Mouse (Mus musculus) stomach, postnatal 0 days (tissue): Measurements from ENCODE around the gene Ace3. TPM values are rescaled to one million over a fixed set of nuclear protein-coding genes. Genes with fewer than 3 reads are reported as not detected.

Source experiments
- ATAC-seq: fragments of 200-750 bp; cut with Nextera tagmentation; 2 replicates; pipeline ENCODE4 v1.8.0; 2017; ENCODE audit not compliant: low FRiP score, low TSS enrichment
- DNase-seq: peaks from one replicate; pipeline ENCODE4 v3.0.0-alpha.2; 2016; ENCODE audit warnings: low spot score
- H3K27ac ChIP-seq: fragments of 300-500 bp; sonication (generic); replicated peaks from 2 replicates; pipeline ENCODE4 v1.5.1; 2014; ENCODE audit warnings: mild to moderate bottlenecking, control low read depth
- H3K27me3 ChIP-seq: fragments of 300-500 bp; sonication (generic); 2 replicates; pipeline ENCODE4 v1.6.1; 2014; ENCODE audit warnings: low read length; ENCODE audit not compliant: control insufficient read depth, insufficient read depth
- H3K36me3 ChIP-seq: fragments of 300-500 bp; sonication (generic); 2 replicates; pipeline ENCODE4 v1.6.1; 2014; ENCODE audit warnings: low read length, mixed read lengths; ENCODE audit not compliant: control insufficient read depth, insufficient read depth
- H3K4me1 ChIP-seq: fragments of 300-500 bp; sonication (generic); replicated peaks from 2 replicates; pipeline ENCODE4 v1.6.1; 2014; ENCODE audit warnings: antibody characterized with exemption; ENCODE audit not compliant: control insufficient read depth, insufficient read depth
- H3K4me2 ChIP-seq: fragments of 300-500 bp; sonication (generic); replicated peaks from 2 replicates; pipeline ENCODE4 v1.6.1; 2014; ENCODE audit warnings: low read depth, mild to moderate bottlenecking, control low read depth, moderate library complexity
- H3K4me3 ChIP-seq: fragments of 300-500 bp; sonication (generic); 2 replicates; pipeline ENCODE4 v1.5.1; 2014; ENCODE audit warnings: low read depth, low read length, control low read depth
- H3K9ac ChIP-seq: fragments of 300-500 bp; sonication (generic); 2 replicates; pipeline ENCODE4 v1.6.1; 2014; ENCODE audit warnings: mild to moderate bottlenecking, low read length, control low read depth, mixed read lengths
- H3K9me3 ChIP-seq: fragments of 300-500 bp; sonication (generic); 2 replicates; pipeline ENCODE4 v1.6.1; 2016; ENCODE audit warnings: low read length; ENCODE audit not compliant: control insufficient read depth
- CTCF ChIP-seq: IDR thresholded peaks from 2 replicates; pipeline ENCODE4 v1.5.1; 2016; ENCODE audit warnings: antibody characterized with exemption, low read depth, mild to moderate bottlenecking, moderate library complexity
- EP300 ChIP-seq: optimal IDR thresholded peaks from 2 replicates; pipeline ENCODE3; 2016; ENCODE audit warnings: antibody characterized with exemption
- WGBS: fragments of 180-500 bp; shearing (Covaris S2); extraction: QIAGEN DNeasy Blood & Tissue Kit; methylation state at CpG from one replicate; pipeline ENCODE4 v1.1.7; 2014; 5-methylcytosine and 5-hydroxymethylcytosine counted together
- polyA plus RNA-seq: library from polyadenylated mRNA; unstranded; fragments of >200 nt; fragmentation: Nextera tagmentation; extraction: Ambion mirVana; gene quantifications from 2 replicates; pipeline ENCODE4 v1.2.1, GENCODE M21; 2015

Ace3 gene
- polyA plus RNA-seq, 1 experiment from 2014 or later = not detected

- Histone ChIP-seq H3K4me3 (no peak overlapping the region), H3K9me3 (no peaks in the 10 kb centered on the region), H3K4me1 (0 out of 2 replicates have a peak, but pooled peaks cover 2% of the 10 kb centered on the region), H3K27ac (no peak overlapping the region), H3K27me3 (no peaks in the 10 kb centered on the region), H3K9ac (no peak overlapping the region), H3K4me2 (no peak overlapping the region), H3K36me3 (no peaks in the 10 kb centered on the region)
- DNase-seq (no peak), ATAC-seq (peak; percentile 27; the same call in 1 of the 2 replicates)
- 74% methylated on average over 1 of the region's 1 CpGs for WGBS
- no peak for TF ChIP-seq EP300
- no peak for TF ChIP-seq CTCF
Observed at GRCm38 (mm10) chr11:106004576-106004975, 10.1 kb downstream of the Ace3 start.

- Histone ChIP-seq H3K4me2 (no peak overlapping the region), H3K9me3 (no peaks in the 10 kb centered on the region), H3K4me3 (no peak overlapping the region), H3K27ac (no peak overlapping the region), H3K4me1 (0 out of 2 replicates have a peak, but pooled peaks cover 2% of the 10 kb centered on the region), H3K9ac (no peak overlapping the region), H3K36me3 (no peaks in the 10 kb centered on the region), H3K27me3 (no peaks in the 10 kb centered on the region)
- ATAC-seq (no peak), DNase-seq (no peak)
- 14% methylated on average over 5 of the region's 5 CpGs for WGBS
- no peak for TF ChIP-seq EP300
Observed at GRCm38 (mm10) chr11:106005970-106006369, 11.5 kb downstream of the Ace3 start.

DNA sequence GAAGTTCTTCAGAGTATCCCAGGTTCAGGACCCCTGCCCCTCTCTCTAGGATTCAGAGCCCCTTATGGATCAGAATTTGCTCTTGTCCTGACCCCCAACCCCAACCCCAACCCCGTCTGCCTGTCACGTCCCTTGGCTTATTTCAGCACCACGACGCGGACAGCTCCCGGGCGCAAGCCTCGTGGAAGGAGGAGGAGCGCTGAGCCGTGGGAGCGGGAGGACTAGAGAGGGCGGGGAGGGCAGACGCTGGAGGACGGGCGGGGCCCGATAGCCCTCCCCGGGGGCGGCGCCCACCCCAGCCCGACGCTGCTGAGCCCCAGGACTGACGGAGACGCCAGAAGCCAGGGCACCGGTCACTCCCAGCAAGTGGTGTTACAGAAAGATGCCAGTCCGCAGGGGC lies 13.3 kb downstream of the Ace3 start, which contains the start of gene Kcnh6:
Kcnh6 (plus strand) TSS at position 304 of the 400 bp plus-strand sequence.
- H3K4me3 ChIP-seq = peak within 1 kb of the TSS; percentile 20
- DNase-seq = peak; percentile 84
- no peak for TF ChIP-seq EP300

DNA sequence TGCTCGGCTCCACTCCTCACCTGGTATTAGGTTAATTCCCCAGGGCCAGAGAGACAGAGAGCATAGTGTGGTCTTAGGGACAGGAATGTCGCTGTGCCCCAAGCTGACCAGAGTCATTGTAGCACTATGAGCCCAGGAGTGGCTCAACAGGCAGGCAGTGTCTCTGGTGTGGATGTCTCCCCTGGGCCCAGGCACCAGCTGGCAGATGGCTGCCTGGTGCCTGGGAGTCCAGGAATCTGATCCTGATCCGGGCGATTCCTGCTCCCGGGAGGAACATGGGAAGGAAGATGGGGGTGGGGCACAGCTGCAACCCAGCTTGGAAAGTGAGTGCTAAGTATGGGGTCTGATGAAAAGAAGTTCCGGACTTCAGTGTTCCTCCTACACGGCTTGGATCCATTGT lies 18.2 kb downstream of the Ace3 start:
- Histone ChIP-seq H3K4me2 (no peak overlapping the region), H3K27me3 (no peaks in the 10 kb centered on the region), H3K27ac (no peak overlapping the region), H3K36me3 (no peaks in the 10 kb centered on the region), H3K4me1 (0 out of 2 replicates have a peak, but pooled peaks cover 2% of the 10 kb centered on the region), H3K9ac (no peak overlapping the region), H3K4me3 (no peak overlapping the region), H3K9me3 (no peaks in the 10 kb centered on the region)
- no peak for TF ChIP-seq CTCF
- no peak for TF ChIP-seq EP300
- WGBS = 54% methylated on average over 7 of the region's 7 CpGs
- no peak for DNase-seq
- ATAC-seq = no peak

More for the DNA sequence above, 13.3 kb downstream of the Ace3 start, which contains the start of gene Kcnh6:
- H3K9me3 ChIP-seq = no peaks in the 10 kb centered on the region
- WGBS = 0% methylated on average over 22 of the region's 25 CpGs
- 0 out of 2 replicates have a peak, but pooled peaks cover 2% of the 10 kb centered on the region for H3K4me1 ChIP-seq
- no peak within 1 kb of the TSS for H3K27ac ChIP-seq
- H3K27me3 ChIP-seq = no peaks in the 10 kb centered on the region
- H3K36me3 ChIP-seq = no peaks in the 10 kb centered on the region
- H3K9ac ChIP-seq = no peak within 1 kb of the TSS
- ATAC-seq = peak; percentile 62; the same call in 1 of the 2 replicates
- peak within 1 kb of the TSS; percentile 55 for H3K4me2 ChIP-seq

GRCm38 (mm10) chr11:106013556-106014225 lies 19.2 kb downstream of the Ace3 start:
- Histone ChIP-seq H3K36me3 (no peaks in the 10 kb centered on the region), H3K4me1 (no peaks in the 10 kb centered on the region), H3K27ac (no peak overlapping the region), H3K27me3 (no peaks in the 10 kb centered on the region), H3K9me3 (no peaks in the 10 kb centered on the region), H3K9ac (no peak overlapping the region), H3K4me2 (no peak overlapping the region), H3K4me3 (no peak overlapping the region)
- peak; percentile 42 for DNase-seq
- 48% methylated on average over 11 of the region's 11 CpGs for WGBS
- peak; percentile 18; the same call in 1 of the 2 replicates for ATAC-seq
- TF ChIP-seq EP300 (no peak), CTCF (no peak)

- H3K4me3 ChIP-seq = no peak overlapping the region
- no peak overlapping the region for H3K4me2 ChIP-seq
- no peaks in the 10 kb centered on the region for H3K27me3 ChIP-seq
- H3K9me3 ChIP-seq = no peaks in the 10 kb centered on the region
- no peak for ATAC-seq
- H3K27ac ChIP-seq = no peak overlapping the region
- 58% methylated on average over 5 of the region's 5 CpGs for WGBS
- H3K4me1 ChIP-seq = peaks cover 4% of the 10 kb centered on the region; the same call in 1 of the 2 replicates
- DNase-seq = no peak
- no peaks in the 10 kb centered on the region for H3K36me3 ChIP-seq
- no peak overlapping the region for H3K9ac ChIP-seq
- no peak for TF ChIP-seq CTCF
- no peak for TF ChIP-seq EP300
Observed at GRCm38 (mm10) chr11:106016440-106016839, 22.0 kb downstream of the Ace3 start.
